Mouse (Mus musculus) thymus, adult 2 months (tissue): ENCODE data around the gene Rhbdf2. TPM values are rescaled to one million over a fixed set of nuclear protein-coding genes. Genes with fewer than 3 reads are reported as not detected.

Experiments used
- DNase-seq: peaks from one replicate; pipeline ENCODE4 v3.0.0; 2021
- H3K27ac ChIP-seq: fragments of 200-500 bp; 2 replicates; pipeline ENCODE4 v1.5.1; 2012; ENCODE audit warnings: low read length, control low read depth; ENCODE audit not compliant: control insufficient read depth, insufficient read depth
- H3K27me3 ChIP-seq: fragments of 200-500 bp; 2 replicates; pipeline ENCODE4 v1.6.1; 2012; ENCODE audit warnings: mild to moderate bottlenecking, low read length, moderate library complexity, mixed read lengths; ENCODE audit not compliant: control insufficient read depth, insufficient read depth
- H3K36me3 ChIP-seq: fragments of 200-500 bp; 2 replicates; pipeline ENCODE4 v1.6.1; 2012; ENCODE audit warnings: mild to moderate bottlenecking, low read length, moderate library complexity; ENCODE audit not compliant: control insufficient read depth, insufficient read depth
- H3K4me1 ChIP-seq: fragments of 200-500 bp; replicated peaks from 2 replicates; pipeline ENCODE4 v1.6.1; 2012; ENCODE audit warnings: low read length; ENCODE audit not compliant: control insufficient read depth, insufficient read depth
- H3K4me3 ChIP-seq: fragments of 200-500 bp; 2 replicates; pipeline ENCODE4 v1.5.1; 2012; ENCODE audit warnings: mild to moderate bottlenecking, low read length, control low read depth, moderate library complexity; ENCODE audit not compliant: control insufficient read depth, insufficient read depth
- CTCF ChIP-seq: fragments of 200-500 bp; IDR thresholded peaks from 2 replicates; pipeline ENCODE4 v1.5.1; 2012; ENCODE audit warnings: mild to moderate bottlenecking, control low read depth, low read length, moderate library complexity, borderline replicate concordance; ENCODE audit not compliant: control insufficient read depth, poor library complexity, insufficient read depth; ENCODE audit errors: extremely low read depth
- POLR2A ChIP-seq: fragments of 200-500 bp; IDR thresholded peaks from 2 replicates; pipeline ENCODE4 v1.6.1; 2012; ENCODE audit warnings: mild to moderate bottlenecking, low read length, control low read depth, moderate library complexity; ENCODE audit not compliant: control insufficient read depth, poor library complexity, insufficient read depth; ENCODE audit errors: extremely low read depth
- WGBS: fragments of 180-500 bp; shearing (Covaris S2); methylation state at CpG from one replicate; pipeline ENCODE4 v1.1.7; 2018; 5-methylcytosine and 5-hydroxymethylcytosine counted together
- polyA plus RNA-seq: library from polyadenylated mRNA; depleted of rRNA; stranded (reverse); fragments of >200 nt; gene quantifications from 2 replicates; pipeline ENCODE4 v1.2.3, GENCODE M21; 2012

The Rhbdf2 gene
- polyA plus RNA-seq, 1 experiment, result 44.4 TPM

GRCm38 (mm10) chr11:116648976-116649375 lies 22.2 kb upstream of the Rhbdf2 start:
- Histone ChIP-seq H3K4me1 (0 out of 2 replicates have a peak, but pooled peaks cover 5% of the 10 kb centered on the region), H3K36me3 (no peaks in the 10 kb centered on the region)
- WGBS, result 89% methylated on average over 10 of the region's 10 CpGs

GRCm38 (mm10) chr11:116648213-116648921 lies 21.5 kb upstream of the Rhbdf2 start:
- Histone ChIP-seq H3K27me3 (peaks cover under 1% of the 10 kb centered on the region; the same call in 1 of the 2 replicates), H3K36me3 (no peaks in the 10 kb centered on the region), H3K4me1 (peaks cover 2% of the 10 kb centered on the region; the same call in 1 of the 2 replicates), H3K27ac (no peak overlapping the region), H3K4me3 (no peak overlapping the region)
- DNase-seq, result no peak
- 91% methylated on average over 18 of the region's 18 CpGs for WGBS
- TF ChIP-seq CTCF (no peak), POLR2A (no peak)

More at GRCm38 (mm10) chr11:116648976-116649375, 22.2 kb upstream of the Rhbdf2 start:
- peaks cover 5% of the 10 kb centered on the region; the same call in 1 of the 2 replicates for H3K27me3 ChIP-seq
- no peak overlapping the region for H3K27ac ChIP-seq
- DNase-seq, result no peak
- no peak overlapping the region for H3K4me3 ChIP-seq
- TF ChIP-seq CTCF, result no peak

- Histone ChIP-seq H3K27ac (no peak overlapping the region), H3K36me3 (no peaks in the 10 kb centered on the region), H3K4me3 (no peak overlapping the region), H3K27me3 (no peaks in the 10 kb centered on the region), H3K4me1 (peaks cover 2% of the 10 kb centered on the region; the same call in 1 of the 2 replicates)
- TF ChIP-seq CTCF (no peak), POLR2A (no peak)
- WGBS, result 82% methylated on average over 11 of the region's 11 CpGs
- DNase-seq, result no peak
Observed at GRCm38 (mm10) chr11:116647340-116647991, 20.6 kb upstream of the Rhbdf2 start.

GRCm38 (mm10) chr11:116646771-116647170 lies 20.0 kb upstream of the Rhbdf2 start:
- no peaks in the 10 kb centered on the region for H3K36me3 ChIP-seq
- H3K27me3 ChIP-seq, result no peaks in the 10 kb centered on the region
- DNase-seq, result no peak
- peaks cover 2% of the 10 kb centered on the region; the same call in 1 of the 2 replicates for H3K4me1 ChIP-seq
- TF ChIP-seq POLR2A (no peak), CTCF (no peak)
- WGBS, result 96% methylated on average over 7 of the region's 7 CpGs
- H3K4me3 ChIP-seq, result no peak overlapping the region
- H3K27ac ChIP-seq, result no peak overlapping the region

- Histone ChIP-seq H3K4me3 (no peak overlapping the region), H3K27ac (no peak overlapping the region), H3K27me3 (no peaks in the 10 kb centered on the region), H3K36me3 (no peaks in the 10 kb centered on the region), H3K4me1 (peaks cover 2% of the 10 kb centered on the region; the same call in 1 of the 2 replicates)
- 80% methylated on average over 11 of the region's 11 CpGs for WGBS
- no peak for DNase-seq
- TF ChIP-seq CTCF (no peak), POLR2A (no peak)
Observed at GRCm38 (mm10) chr11:116646136-116646535, 19.3 kb upstream of the Rhbdf2 start.

- Histone ChIP-seq H3K4me3 (no peak overlapping the region), H3K36me3 (no peaks in the 10 kb centered on the region), H3K27me3 (no peaks in the 10 kb centered on the region), H3K4me1 (peaks cover 2% of the 10 kb centered on the region; the same call in 1 of the 2 replicates), H3K27ac (no peak overlapping the region)
- TF ChIP-seq CTCF (no peak), POLR2A (no peak)
- no peak for DNase-seq
- 71% methylated on average over 8 of the region's 8 CpGs for WGBS
Observed at GRCm38 (mm10) chr11:116645446-116646110, 18.8 kb upstream of the Rhbdf2 start.
